Mouse (Mus musculus) large intestine, adult 2 months (tissue): ENCODE data around the gene Snx8. TPM values are rescaled to one million over a fixed set of nuclear protein-coding genes. Genes with fewer than 3 reads are reported as not detected.

Experiments
- DNase-seq: peaks from one replicate; pipeline ENCODE4 v3.0.0-alpha.2; 2012; ENCODE audit warnings: low read depth, low spot score
- WGBS: fragments of 180-500 bp; shearing (Covaris S2); methylation state at CpG from one replicate; pipeline ENCODE4 v1.1.7; 2018; 5-methylcytosine and 5-hydroxymethylcytosine counted together
- polyA plus RNA-seq: library from polyadenylated mRNA; depleted of rRNA; stranded (reverse); fragments of >200 nt; gene quantifications from 2 replicates; pipeline ENCODE4 v1.2.3, GENCODE M21; 2012; rRNA removed

Snx8 gene
- polyA plus RNA-seq, 1 experiment: 8.9 TPM

- no peak for DNase-seq
- WGBS: 82% methylated on average over 4 of the region's 4 CpGs
Measured at GRCm38 (mm10) chr5:140298291-140298690, 90.8 kb downstream of the Snx8 start.

- peak; percentile 37 for DNase-seq
Measured at GRCm38 (mm10) chr5:140292152-140292551, 96.9 kb downstream of the Snx8 start.

More at GRCm38 (mm10) chr5:140292152-140292551, 96.9 kb downstream of the Snx8 start:
- WGBS: 77% methylated on average over 1 of the region's 1 CpGs

Other genes starting within 250 kb of the Snx8 start
- 16.8 and 19.7 TPM in 2 replicates for gene Mad1l1, start 67.7 kb downstream of the Snx8 start, polyA plus RNA-seq
- gene Nudt1, start 67.6 kb downstream of the Snx8 start, polyA plus RNA-seq: 18.9 and 20.9 TPM in 2 replicates
- gene Mrm2, start 57.4 kb downstream of the Snx8 start, polyA plus RNA-seq: 7.6 and 8.3 TPM in 2 replicates
- gene Eif3b, start 30.1 kb upstream of the Snx8 start, polyA plus RNA-seq: 85.5 and 96.5 TPM in 2 replicates
- gene Gm4869, start 56.4 kb upstream of the Snx8 start, polyA plus RNA-seq: 0.03 TPM in 1 of 2 replicates, not detected in the other
- gene Chst12, start 116.3 kb upstream of the Snx8 start, polyA plus RNA-seq: 13.1 and 16.8 TPM in 2 replicates
- not detected in 2 replicates for gene Grifin, start 175.8 kb upstream of the Snx8 start, polyA plus RNA-seq
- 32.6 and 32.8 TPM in 2 replicates for gene Lfng, start 218.1 kb upstream of the Snx8 start, polyA plus RNA-seq